Mouse (Mus musculus) adrenal gland, adult 8-10 months (tissue): ENCODE data around the gene Cx3cr1. TPM values are rescaled to one million over a fixed set of nuclear protein-coding genes. Genes with fewer than 3 reads are reported as not detected.

Experiments used
- DNase-seq: peaks from one replicate; pipeline ENCODE4 v3.0.0; 2022
- total RNA-seq, 4 experiments: library from RNA; stranded (reverse); gene quantifications; 2 replicates each; pipeline ENCODE4 v1.2.4; 2022

The Cx3cr1 gene
- total RNA-seq, 4 experiments from 2014 or later, result 5.7 to 18.2 (median 12.4) TPM

DNA sequence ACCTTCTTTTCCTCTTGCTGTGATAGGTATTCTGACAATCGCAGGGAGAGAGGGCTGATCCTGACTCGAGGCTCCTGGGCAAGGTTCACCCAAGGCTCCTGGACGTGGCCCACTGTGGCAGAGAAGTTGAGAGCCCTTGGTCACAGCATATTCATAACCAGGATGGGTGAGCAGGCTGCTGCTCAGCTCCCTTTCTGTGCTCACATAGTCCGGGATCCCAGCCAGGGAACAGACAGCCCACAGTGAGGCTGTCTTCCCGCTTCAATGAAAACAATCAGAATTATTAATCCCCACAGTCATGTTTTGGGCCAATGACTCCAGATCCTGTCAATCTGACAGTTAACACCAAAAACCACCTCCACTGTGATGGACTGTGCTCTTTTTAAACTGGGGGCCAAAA, 12.3 kb upstream of the Cx3cr1 start:
- no peak for DNase-seq

DNA sequence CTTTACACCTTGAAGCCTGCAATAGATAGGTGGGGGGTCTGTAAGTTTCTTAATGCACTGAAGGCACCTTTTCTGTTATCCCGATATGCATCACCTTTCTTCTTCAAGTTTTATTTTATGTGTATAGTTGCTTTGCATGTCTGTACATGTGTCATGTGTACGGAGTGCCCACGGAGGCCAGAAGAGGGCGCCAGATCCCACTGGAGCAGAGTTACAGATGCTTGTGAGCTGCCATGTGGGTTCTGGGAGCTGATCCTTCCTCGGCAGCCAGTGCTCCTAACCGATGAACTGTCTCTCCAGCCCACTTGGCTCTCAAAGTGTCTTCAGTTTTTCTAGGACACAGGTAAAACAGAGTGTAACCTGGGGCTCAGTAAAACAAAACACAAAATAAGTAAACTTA, 11.6 kb upstream of the Cx3cr1 start:
- DNase-seq, result no peak

DNA sequence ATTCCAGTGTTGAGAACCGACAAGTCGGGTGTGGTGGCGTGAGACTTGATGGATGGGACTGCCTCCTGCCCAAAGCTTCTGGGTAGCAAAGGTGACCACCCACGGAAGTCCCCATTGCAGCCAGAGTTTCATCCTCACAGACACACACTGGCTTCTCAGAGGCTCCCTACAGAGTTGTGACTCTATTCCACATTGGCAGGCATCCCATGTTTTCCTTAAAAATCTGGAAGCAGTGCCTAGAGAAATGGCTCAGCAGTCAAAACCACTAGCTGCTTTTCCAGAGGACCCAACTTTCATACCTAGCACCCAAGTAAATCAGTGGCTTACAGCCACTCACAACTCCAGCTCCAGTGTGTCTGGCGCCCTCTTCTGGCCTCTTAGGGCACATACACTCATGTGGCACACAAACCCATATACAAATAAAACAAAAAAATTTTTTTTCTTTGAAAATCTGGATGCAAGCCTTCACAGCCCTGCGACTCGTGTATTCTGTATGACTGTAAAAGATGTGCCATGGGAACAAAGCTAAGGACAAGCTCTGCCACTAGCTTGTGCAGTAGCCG, 10.9 kb upstream of the Cx3cr1 start:
- no peak for DNase-seq

DNA sequence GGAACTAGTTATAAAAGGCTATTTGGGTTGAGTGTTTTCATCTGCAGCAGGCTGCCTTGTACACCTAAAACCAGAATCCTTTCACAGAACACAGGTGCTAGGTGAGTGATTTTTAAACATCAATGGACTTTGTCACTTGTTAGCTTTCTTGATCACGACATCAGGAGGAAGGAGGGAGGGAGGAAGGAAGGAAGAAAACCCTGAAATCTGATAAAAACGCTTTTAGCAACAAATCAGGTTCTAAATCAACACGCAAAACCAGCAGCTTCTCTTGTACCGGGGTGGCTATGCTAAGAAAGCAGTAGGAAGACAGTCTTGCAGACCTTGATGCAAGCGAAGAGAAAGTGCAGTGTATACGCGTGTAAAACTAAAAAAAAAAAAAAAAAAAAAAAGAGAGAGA, 10.2 kb upstream of the Cx3cr1 start:
- no peak for DNase-seq

DNA sequence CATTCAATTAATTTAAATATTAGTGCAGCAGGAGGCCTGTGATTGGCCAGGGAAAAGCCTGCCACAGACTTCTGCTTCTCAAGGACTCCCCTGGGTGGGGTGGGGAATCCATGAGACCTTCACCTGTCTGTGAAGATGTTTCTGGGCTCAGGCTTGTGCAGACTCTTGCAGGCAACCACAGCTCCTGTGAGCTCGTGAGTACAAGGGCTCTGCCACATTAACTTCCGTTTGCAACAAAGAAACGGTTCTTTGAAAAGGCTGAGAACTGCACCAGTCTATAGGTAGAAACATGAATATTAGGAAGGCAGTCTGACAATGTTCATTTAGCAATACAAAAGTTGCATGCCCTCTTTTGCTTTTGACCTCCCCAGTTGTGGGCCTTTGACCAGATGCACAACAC, 8.6 kb upstream of the Cx3cr1 start:
- DNase-seq, result no peak

DNA sequence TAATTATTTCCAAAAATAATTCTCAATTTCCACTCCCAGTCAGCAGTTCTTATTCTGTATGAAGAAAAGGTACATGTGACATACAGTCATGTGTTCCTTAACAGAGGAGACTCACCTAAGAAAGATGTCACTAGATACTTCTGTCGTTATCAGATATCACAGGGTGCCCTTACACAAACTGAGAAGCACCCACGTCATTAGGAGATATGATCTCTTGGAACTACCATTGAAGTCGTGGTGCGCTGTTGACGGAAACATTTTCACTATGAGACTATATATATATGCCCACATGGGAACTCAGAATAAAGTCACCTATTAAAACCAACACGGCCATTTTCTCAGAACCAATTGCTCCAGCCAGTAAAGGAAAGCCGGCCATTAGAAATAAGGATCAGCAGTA, 4.8 kb upstream of the Cx3cr1 start:
- DNase-seq, result no peak

DNA sequence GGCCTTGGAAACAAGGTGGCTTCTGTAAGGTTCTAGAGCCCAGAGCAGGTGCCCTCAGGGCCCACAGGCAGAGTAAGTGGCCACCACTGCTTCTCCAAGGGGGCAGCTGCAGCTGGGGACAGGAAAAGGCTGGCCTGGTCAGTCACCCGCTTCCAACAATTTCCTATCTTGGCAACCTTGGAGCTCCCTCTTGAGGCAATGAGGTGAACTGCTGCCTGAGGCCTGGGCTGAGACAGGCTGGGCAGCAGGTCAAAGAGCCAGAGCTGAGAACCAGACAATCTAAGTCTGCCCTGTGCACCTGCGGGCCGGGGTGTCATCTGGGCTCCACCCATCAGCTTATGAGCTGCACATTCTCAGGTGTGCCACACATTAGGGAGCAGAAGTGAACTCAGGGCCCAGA, 3.5 kb upstream of the Cx3cr1 start:
- peak; percentile 61 for DNase-seq

DNA sequence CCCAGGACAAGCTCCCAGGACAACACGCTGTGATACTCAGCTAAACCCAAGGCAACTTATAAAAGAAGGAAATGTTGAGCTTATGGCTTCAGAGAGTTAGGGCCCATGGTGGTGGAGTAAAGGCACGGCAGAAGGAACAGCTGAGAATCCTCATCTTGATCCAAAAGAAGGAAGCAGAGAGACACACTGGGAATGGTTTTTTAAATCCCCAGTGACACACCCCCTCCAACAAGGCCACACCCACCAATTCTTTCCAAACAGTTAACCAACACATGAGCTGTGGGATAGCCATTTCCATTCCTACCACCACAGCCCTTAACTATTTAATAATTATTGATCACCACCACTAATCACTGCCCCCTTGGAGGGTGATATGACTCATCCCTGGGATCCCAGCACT, 1.6 kb upstream of the Cx3cr1 start:
- no peak for DNase-seq

DNA sequence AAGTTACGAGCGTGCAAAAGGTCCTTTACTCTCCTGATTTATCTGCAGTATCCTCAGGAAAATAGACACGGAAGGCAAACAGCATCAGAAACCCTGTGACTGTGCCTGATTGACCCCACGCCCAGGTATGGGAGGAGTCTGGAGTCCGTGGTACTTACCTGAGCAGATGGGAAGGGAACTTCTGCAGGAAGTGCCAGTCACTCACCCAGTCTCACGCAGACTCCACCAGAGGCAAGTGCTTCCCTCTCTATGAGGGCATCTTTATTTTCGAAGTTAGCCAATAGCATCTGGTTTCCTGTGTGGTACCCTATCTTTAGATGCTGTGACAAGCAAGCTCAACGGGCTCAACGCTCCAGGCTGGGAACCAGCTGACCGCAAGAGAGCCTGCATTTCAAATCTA, 1.6 kb downstream of the Cx3cr1 start:
- DNase-seq, result no peak

DNA sequence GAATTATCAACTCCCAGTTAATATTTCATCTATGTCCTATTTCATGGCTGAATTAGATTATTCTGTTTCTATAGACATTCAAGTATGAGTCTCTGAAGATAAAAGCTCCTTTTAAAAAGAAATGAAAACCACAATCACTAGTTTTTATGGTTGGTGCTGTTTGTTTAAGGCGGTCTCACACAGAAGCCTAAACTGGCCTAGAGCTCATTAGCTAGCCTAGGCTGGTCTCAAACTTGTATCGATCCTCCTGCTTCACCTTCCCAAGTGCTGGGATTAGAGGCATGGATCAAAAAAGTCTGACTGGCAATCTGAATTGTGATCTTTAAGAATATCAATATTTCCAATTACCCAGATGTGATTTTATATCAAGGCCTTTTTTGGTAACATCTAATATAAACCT, 2.1 kb downstream of the Cx3cr1 start:
- no peak for DNase-seq

DNA sequence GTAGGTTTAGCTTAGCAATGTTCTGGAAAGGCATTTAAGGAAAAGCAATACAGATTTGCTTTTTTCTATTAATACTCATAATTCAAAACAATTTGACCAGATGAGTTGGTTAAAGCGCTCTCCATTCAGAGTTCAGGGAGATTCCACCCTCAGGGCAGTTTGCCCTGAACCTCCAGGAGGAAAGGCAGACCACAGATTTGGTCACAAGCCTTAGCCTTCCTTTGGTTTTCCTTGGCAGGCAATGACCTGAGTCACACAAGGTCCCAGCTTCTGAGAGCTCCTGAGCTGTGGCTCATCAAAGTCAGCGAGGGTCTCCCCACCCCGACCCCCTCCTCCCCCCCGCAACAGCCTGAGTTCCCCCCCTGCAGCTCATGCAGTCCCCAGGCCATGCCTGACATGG, 5.4 kb downstream of the Cx3cr1 start:
- DNase-seq, result no peak

DNA sequence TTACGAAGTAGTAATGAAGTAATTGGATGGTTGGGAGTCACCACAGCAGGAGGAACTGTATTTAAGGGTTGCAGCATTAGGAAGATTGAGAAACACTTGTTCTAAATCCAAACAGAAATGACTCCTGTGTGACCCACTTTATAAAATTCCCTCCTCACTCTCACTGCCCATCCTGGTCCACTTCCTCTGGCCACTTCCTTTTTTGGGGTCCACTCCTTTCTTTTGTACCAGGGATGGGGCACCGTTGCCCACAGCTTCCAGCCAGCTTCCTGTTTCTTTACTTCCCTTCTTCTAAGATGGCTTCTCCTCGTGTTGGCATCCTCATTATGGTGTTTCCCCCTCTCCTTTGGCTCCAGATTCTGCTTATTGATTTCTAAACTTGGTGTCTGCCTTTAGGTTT, 10.9 kb downstream of the Cx3cr1 start:
- DNase-seq, result no peak

DNA sequence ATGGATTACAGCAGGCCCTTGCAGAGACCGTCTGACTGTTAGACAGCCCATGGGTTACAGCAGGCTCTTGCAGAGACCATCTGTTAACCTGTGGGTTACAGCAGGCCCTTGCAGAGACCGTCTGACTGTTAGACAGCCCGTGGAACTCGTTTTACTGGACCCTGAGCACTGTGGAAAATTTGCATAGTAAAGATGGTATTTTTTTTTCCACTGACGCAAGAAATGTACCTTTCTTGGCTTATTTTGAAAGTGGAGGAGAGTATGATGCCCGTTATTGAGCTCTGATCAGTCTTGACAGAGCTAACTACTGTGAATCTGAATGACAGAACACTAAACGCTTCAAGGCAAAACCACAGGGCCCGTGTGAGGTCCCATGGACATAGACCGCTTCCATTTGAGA, 13.5 kb downstream of the Cx3cr1 start:
- DNase-seq, result no peak

DNA sequence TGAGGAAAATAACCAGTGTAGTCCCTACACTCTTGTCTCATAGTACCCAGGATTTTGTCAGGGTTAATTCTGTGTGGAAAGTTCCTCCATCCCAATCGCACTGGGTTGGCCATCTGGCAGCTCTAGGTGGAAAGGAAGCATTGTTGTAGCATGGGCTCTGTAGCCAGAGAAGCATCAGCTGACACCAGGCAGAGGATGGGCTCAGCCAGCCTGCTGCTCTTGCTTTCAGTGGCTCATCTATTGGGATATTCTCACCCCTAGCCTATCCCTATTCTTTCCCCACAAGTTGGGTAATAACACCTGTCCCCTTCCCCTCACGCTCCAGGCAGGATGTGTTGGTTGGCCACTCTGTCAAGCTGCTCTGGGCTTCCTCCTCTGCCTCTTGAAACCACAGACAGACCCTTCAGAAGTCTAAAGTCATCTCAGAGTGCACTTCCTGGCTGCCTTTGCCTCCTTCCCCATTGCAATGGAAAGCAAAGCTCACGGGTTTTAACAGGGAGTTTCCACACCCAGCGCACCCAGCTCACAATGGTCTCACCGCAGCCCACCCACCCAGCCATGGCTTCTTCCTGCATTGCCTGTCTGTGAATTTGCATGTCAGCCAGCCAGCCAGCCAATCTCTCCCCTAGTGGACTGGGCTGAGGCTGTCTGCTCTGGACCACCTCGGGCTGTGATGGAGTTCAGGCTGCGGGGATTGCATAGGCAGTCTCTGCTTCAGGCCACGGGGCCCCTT, 15.0 kb downstream of the Cx3cr1 start:
- no peak for DNase-seq

DNA sequence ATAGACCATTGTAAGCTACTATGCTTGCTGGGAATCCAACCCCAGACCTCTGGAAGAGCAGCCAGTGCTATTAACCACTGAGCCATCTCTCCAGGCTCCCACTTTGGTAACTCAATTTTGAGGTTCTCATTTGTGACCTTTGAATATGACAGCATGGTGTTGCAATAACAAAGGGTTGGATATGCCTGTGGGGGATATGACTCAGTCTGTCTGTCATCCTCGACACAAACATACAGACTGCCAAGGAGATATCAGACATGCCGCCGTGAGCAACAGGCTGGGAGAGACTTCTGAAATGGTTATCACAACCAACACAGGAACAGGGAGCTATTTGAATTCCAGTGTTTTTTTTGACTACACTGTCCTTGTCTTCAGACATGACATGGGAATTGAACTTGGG, 20.3 kb downstream of the Cx3cr1 start:
- DNase-seq, result peak; percentile 49

DNA sequence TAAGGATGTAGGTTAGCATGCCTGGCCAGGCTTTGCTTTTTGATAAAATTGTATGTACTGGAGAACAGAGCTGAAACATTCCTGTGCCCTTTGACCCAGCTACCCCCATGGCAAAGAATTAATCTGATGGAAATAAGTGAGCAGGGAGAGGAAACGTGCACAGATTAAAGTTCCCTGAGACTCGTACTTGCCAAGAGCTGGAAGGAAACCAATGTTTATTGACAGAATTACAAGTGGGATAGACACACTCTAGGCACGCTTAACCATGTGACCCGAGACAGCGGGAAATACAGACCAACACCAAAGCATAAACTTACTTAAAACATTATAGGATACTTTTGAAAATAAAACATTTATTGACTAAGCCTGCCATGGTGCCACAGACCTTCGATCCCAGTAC, 21.2 kb downstream of the Cx3cr1 start:
- no peak for DNase-seq

DNA sequence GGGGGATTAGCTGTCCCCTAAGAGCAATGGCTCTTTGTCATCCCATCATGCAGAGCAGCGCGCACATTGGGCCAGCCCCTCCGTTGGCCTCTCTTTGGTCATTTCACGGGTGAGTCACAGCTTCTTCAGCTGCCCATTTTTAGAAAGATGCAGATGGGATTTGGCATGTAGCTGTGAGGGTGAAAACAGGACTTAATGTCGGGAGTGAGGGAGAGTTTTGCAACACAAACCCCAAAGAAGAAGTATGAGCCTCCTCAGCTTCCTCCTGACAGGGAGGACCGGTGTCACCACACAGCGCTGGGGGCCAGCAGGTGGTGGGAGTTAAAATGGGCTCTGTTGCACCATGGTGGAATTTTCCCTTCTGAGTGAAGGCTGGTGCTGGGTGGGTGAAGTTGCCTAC, 26.6 kb downstream of the Cx3cr1 start:
- DNase-seq, result no peak

DNA sequence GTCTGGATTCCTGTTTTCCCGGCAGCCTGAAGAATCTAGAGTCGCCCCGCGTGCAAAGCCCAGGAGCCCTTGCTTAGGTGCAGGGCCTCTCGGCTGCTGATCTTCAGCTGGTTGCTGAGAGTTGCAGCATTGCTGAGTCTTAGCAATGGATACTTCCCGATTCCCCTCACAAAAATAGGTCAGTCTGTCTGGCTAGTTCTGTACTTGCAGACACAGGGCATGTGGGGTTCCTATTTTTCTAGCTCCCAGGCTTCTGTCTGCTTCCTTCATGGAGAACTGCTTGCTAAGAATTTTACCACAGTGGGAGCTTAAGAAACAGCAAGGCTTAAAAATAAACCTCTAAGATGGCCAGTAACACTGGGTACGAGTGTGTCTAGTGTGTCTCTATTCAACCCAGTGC, 32.3 kb downstream of the Cx3cr1 start:
- no peak for DNase-seq

DNA sequence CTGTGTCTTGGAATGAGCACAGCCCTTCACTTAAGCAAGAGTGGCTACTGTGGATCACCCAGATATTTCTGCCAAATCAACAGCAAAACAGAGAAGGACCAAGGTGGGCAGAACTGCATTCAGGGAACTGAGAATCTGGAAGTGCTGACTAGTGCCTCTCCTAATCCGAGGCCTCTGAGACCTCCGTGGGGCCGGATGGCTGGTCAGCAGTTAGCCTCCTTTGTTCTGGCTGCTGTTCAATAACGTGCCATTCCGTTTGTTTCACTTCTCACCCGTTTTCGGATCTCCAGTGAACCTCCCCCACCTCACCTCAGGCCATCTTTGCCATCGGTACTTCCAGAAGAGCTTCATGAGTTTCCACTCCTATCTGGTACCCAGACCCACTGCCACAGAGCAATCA, 35.3 kb downstream of the Cx3cr1 start:
- DNase-seq, result no peak

DNA sequence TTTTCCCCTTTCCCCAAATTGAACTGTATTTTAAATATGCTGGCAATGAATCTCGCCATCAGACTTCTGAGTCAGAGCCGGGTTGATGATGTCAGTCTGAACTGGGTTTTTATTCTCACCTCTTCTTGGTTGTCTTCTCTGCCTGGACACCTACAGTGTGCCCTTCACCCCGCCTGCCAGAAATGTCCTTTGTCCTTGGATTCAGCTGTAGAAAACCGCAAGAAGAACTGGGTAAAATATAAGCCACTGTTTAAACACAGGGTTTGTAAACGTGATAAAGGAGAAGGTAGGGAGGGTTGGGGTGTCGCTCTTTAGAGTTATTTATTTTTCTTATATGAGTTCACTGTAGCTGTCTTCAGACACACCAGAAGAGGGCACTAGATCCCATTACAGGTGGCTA, 37.0 kb downstream of the Cx3cr1 start:
- DNase-seq, result no peak

DNA sequence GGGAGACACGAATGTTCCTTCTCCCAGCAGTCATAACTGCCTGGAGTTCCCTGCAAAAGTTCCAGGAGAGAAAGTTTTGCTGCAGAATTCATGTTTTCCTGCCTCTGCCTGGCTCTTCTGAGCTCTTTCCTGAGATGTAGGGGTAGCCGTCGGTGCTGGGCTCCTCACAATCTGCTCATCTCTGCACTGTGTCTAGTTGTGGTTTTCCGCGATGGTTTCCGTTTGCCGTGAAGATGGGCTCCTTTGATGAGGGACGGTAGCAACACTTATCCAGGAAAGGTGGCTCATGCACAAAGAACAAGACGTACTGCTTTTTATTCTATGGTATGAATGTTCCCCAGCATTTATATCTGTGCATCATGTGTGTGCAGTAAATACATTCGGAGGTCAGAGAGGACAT, 39.3 kb downstream of the Cx3cr1 start:
- DNase-seq, result no peak

DNA sequence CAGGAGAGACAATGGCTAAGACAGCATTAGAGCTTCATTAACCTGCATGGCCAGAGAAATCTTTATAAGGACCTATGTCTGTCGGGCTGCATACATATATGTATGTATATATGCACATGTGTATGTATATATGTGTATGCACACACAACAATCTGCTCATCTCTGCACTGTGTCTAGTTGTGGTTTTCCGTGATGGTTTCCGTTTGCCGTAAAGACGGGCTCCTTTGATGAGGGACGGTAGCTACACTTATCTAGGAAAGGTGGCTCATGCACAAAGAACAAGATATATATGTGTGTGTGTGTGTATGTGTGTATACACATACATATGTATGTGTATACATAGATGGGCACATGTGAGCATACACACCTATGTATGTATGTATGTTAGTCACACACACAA, 39.8 kb downstream of the Cx3cr1 start:
- DNase-seq, result no peak

DNA sequence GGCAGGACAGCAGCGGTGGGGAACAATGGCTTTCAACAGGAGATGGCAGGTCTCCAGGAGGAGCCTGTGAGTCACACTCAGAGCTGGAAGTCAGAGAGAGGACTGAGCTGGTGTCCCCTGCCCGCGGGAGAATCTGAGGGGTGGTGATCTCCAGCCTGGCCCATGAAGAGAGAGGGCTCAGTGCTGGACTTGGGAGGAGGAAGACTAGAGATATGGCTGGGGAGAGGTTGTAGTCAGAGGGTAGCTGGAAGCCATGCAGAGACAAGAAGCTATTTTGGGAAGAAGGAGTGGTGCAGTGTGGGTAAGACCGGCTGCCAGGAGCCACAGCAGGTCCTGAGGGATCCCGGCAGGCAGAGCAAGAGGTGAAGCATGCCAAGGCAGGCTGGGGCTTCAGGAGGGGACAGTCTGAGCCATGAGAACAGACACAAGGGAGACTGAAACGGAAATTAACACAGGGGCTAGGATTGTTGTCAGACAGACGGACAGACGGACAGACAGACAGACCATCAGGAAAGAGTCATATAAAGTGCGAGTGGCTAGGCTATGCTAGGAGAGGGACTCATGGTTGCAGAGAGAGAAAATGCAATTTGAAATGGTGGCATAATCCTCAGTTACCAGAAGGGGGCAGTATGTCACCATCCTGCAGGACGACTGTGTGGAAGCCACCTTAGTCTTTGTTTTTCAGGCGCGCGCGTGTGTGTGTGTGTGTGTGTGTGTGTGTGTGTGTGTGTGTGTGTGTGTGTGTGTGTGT, 42.1 kb downstream of the Cx3cr1 start:
- no peak for DNase-seq

DNA sequence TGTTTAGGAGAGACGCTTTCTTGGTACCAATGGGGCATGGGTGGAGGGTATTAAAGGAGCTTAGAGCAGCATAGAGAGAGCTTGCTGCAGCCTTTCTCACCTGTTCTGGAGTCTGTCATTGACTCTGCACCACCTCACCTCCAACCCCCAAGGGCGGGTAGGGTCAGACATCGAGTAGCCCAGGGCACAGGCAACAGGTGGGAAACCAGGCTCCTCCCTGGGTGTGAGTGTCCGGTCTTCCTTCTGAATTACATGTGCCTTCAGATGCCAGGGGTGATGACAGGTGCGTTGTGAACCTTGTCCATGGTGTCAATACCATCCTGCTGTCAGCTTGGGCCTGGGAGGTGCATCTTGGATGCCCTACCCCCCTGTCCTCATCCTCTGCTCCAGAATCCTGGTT, 45.1 kb downstream of the Cx3cr1 start:
- DNase-seq, result no peak
